Mouse (Mus musculus) left cerebral cortex, adult 9 months (tissue): ENCODE data around the gene Tnfaip2.

Source experiments
- DNase-seq, 2 experiments: peaks; one replicate each; pipeline ENCODE4 v3.0.0; 2022; ENCODE audit warnings: low spot score in 2 of 2

Tnfaip2 gene

GRCm38 (mm10) chr12:111478924-111479323 lies 36.7 kb downstream of the Tnfaip2 start:
- DNase-seq, result no peak

- DNase-seq, result no peak
Observed at GRCm38 (mm10) chr12:111479917-111480316, 37.6 kb downstream of the Tnfaip2 start.

- DNase-seq, result no peak
Observed at GRCm38 (mm10) chr12:111485046-111485651, 42.9 kb downstream of the Tnfaip2 start.

GRCm38 (mm10) chr12:111485652-111486306 lies 43.5 kb downstream of the Tnfaip2 start, which contains the start of gene Gm266:
Gm266 (minus strand) TSS chr12:111485823.
- no peak for DNase-seq

DNA sequence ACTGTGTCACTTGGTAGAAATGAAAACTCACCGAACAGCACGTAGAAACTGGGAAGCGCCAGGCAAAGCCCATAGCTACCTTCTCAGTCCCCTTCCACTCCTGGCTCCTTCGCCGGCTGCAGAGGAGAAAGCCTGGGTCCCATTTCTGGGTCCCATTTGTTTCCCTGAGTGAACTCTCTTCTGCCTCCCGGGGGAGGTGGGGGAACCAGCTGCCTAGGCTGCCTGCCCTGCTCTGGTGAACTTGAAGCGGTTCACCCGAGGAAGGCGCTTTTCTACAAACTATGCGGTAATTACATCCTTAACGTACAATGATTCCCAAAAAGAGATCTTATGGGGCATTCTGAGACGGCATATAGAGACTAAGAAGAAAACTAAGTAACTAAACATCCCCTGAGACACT lies 44.2 kb downstream of the Tnfaip2 start:
- no peak for DNase-seq

- no peak for DNase-seq
Observed at GRCm38 (mm10) chr12:111489261-111489865, 47.1 kb downstream of the Tnfaip2 start.

- no peak for DNase-seq
Observed at GRCm38 (mm10) chr12:111494931-111495330, 52.7 kb downstream of the Tnfaip2 start.

GRCm38 (mm10) chr12:111497076-111497475 lies 54.8 kb downstream of the Tnfaip2 start:
- no peak for DNase-seq

GRCm38 (mm10) chr12:111499617-111500016 lies 57.3 kb downstream of the Tnfaip2 start:
- no peak for DNase-seq

- no peak for DNase-seq
Observed at GRCm38 (mm10) chr12:111500725-111501124, 58.5 kb downstream of the Tnfaip2 start.

DNA sequence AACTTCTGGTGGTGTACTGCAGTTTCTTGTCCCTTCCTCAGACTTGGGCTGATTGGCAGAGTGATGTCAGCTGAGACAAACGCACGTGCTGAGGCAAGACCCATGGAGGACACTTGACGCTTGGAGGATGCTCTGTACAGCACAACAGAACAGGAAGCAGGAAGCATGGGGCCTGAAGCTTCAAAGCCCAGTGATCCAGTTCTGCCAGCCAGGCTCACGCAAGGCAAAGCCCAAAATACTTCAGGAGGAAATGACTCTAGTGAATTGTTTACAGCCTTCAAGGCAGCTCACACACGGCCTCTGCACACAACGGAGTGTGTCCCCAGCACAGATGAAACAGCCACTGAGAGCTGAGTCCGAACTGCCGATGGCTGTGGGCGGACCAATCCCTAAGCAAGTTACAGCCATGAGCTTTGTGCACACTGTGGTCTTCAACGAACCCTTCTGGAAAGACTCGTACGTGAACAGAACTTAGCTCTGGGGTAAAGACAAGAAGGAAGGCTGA lies 60.8 kb downstream of the Tnfaip2 start:
- no peak for DNase-seq

DNA sequence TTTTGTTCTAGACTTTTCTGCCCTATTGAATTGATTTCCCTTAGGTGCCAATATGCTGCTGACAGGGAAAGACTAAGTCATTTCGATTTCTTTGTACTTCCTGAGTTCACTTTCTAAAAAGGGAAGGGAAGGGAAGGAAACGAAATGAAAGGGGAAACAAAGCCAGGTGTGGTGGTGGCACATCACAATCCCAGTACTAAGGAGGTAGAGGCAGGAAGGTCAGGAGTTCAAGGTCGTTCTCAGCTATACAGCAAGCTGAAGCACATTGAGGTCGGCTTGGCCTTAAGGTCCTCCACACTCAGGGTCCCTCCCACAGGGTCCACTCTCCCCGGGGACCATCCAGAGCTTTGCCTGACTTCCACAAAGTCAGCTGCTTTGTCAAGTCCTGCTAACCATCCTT lies 61.3 kb downstream of the Tnfaip2 start:
- no peak for DNase-seq
